Mouse (Mus musculus): ENCODE data around the gene Xxylt1. TPM values are rescaled to one million over a fixed set of nuclear protein-coding genes. Genes with fewer than 3 reads are reported as not detected.

Gene Xxylt1
- total and polyA plus RNA-seq, 3 experiments = 12.8 to 164 (median 26.6) TPM

GRCm38 (mm10) chr16:31093186-31093585, 12.0 kb upstream of the Xxylt1 start:
- no peak for DNase-seq (ENCODE audit: low read depth, low spot score)
- Histone ChIP-seq H3K27ac (ENCODE audit: control insufficient read depth, low read depth, low read length) (no peak overlapping the region), H3K36me3 (ENCODE audit: control insufficient read depth in 1 of 2, insufficient read depth in 2 of 2, low read length in 2 of 2) (no peaks in the 10 kb centered on the region; a peak in 1 of 4 replicates), H3K9me3 (replicated peaks; ENCODE audit: insufficient read depth, low read length) (no peaks in the 10 kb centered on the region), H3K4me1 (ENCODE audit: control insufficient read depth in 1 of 2, insufficient read depth in 2 of 2, low read length in 2 of 2) (no peaks in the 10 kb centered on the region), H3K4me3 (ENCODE audit: control insufficient read depth in 1 of 2, insufficient read depth in 1 of 2, low read depth in 2 of 2, low read length in 2 of 2) (no peak overlapping the region), H3K27me3 (ENCODE audit: control insufficient read depth in 1 of 2, insufficient read depth in 2 of 2, low read length in 2 of 2) (no peaks in the 10 kb centered on the region), H3K9ac (ENCODE audit: control insufficient read depth, low read depth, low read length, poor library complexity, severe bottlenecking) (no peak overlapping the region), H3K79me2 (ENCODE audit: control insufficient read depth, insufficient read depth, low read length, poor library complexity) (no peaks in the 10 kb centered on the region)
- TF ChIP-seq ZNF384 (IDR thresholded peaks at IDR 0.05; ENCODE audit: low read depth, low read length) (no peak), POLR2A (IDR thresholded peaks at IDR 0.05; ENCODE audit: control insufficient read depth in 1 of 2, insufficient read depth in 1 of 2, low read depth in 1 of 2, low read length in 2 of 2, poor library complexity in 1 of 2) (no peak), MEF2A (IDR thresholded peaks at IDR 0.05; ENCODE audit: extremely low read depth, insufficient replicate concordance, low read depth, low read length, poor library complexity, severe bottlenecking) (no peak), NRF1 (IDR thresholded peaks at IDR 0.05; ENCODE audit: insufficient read depth, low read depth, low read length, poor library complexity, severe bottlenecking) (no peak), KAT2A (conservative IDR thresholded peaks at IDR 0.05; ENCODE audit: low read depth, low read length) (no peak), CTCF (IDR thresholded peaks at IDR 0.05 in 2 of 3, conservative IDR thresholded peaks at IDR 0.05 in 1 of 3; ENCODE audit: control insufficient read depth in 1 of 3, insufficient read depth in 1 of 3, low read depth in 2 of 3, low read length in 3 of 3, poor library complexity in 1 of 3, severe bottlenecking in 1 of 3) (no peak), MYC (IDR thresholded peaks at IDR 0.05; ENCODE audit: low read depth, low read length) (no peak)

GRCm38 (mm10) chr16:31081891-31082290, 659 bp upstream of the Xxylt1 start:
- Histone ChIP-seq H3K27ac (ENCODE audit: control insufficient read depth, low read depth, low read length) (no peak overlapping the region), H3K36me3 (ENCODE audit: control insufficient read depth in 1 of 2, insufficient read depth in 2 of 2, low read length in 2 of 2) (peaks cover 0 to 10% of the 10 kb centered on the region in 2 experiments; a peak in 2 of 4 replicates), H3K9ac (ENCODE audit: control insufficient read depth, low read depth, low read length, poor library complexity, severe bottlenecking) (peak overlapping the region; percentile 72), H3K27me3 (ENCODE audit: control insufficient read depth in 1 of 2, insufficient read depth in 2 of 2, low read length in 2 of 2) (no peaks in the 10 kb centered on the region), H3K4me1 (ENCODE audit: control insufficient read depth in 1 of 2, insufficient read depth in 2 of 2, low read length in 2 of 2) (peaks cover 0 to 12% of the 10 kb centered on the region in 2 experiments; a peak in 3 of 4 replicates), H3K9me3 (replicated peaks; ENCODE audit: insufficient read depth, low read length) (no peaks in the 10 kb centered on the region), H3K4me3 (ENCODE audit: control insufficient read depth in 1 of 2, insufficient read depth in 1 of 2, low read depth in 2 of 2, low read length in 2 of 2) (peak overlapping the region in 1 of 2 experiments; percentile 56; a peak in 3 of 4 replicates), H3K79me2 (ENCODE audit: control insufficient read depth, insufficient read depth, low read length, poor library complexity) (peaks cover 15% of the 10 kb centered on the region)
- DNase-seq (ENCODE audit: low read depth, low spot score) = no peak
- TF ChIP-seq TAL1 (IDR thresholded peaks at IDR 0.05; ENCODE audit: low read length) (no peak), RCOR1 (IDR thresholded peaks at IDR 0.05; ENCODE audit: low read depth, low read length) (no peak), HCFC1 (IDR thresholded peaks at IDR 0.05; ENCODE audit: low read depth, low read length) (no peak), CTCF (IDR thresholded peaks at IDR 0.05 in 2 of 3, conservative IDR thresholded peaks at IDR 0.05 in 1 of 3; ENCODE audit: control insufficient read depth in 1 of 3, insufficient read depth in 1 of 3, low read depth in 2 of 3, low read length in 3 of 3, poor library complexity in 1 of 3, severe bottlenecking in 1 of 3) (no peak), USF2 (IDR thresholded peaks at IDR 0.05; ENCODE audit: borderline replicate concordance in 1 of 2, insufficient read depth in 1 of 2, low read depth in 1 of 2, low read length in 2 of 2) (no peak), GATA1 (IDR thresholded peaks at IDR 0.05; ENCODE audit: low read depth, low read length) (no peak), EP300 (IDR thresholded peaks at IDR 0.05; ENCODE audit: low read depth in 1 of 2, low read length in 2 of 2) (no peak), RAD21 (IDR thresholded peaks at IDR 0.05; ENCODE audit: low read depth, low read length) (no peak), USF1 (IDR thresholded peaks at IDR 0.05; ENCODE audit: low read depth, low read length) (no peak), MAFK (IDR thresholded peaks at IDR 0.05; ENCODE audit: borderline replicate concordance, low read depth, low read length) (no peak), JUND (IDR thresholded peaks at IDR 0.05; ENCODE audit: low read depth, low read length) (no peak), NRF1 (IDR thresholded peaks at IDR 0.05; ENCODE audit: insufficient read depth, low read depth, low read length, poor library complexity, severe bottlenecking) (no peak)

All from MEL (cell line).